8 mouse cellular contexts compared by ENCODE assay signal in the genomic region with DNA sequence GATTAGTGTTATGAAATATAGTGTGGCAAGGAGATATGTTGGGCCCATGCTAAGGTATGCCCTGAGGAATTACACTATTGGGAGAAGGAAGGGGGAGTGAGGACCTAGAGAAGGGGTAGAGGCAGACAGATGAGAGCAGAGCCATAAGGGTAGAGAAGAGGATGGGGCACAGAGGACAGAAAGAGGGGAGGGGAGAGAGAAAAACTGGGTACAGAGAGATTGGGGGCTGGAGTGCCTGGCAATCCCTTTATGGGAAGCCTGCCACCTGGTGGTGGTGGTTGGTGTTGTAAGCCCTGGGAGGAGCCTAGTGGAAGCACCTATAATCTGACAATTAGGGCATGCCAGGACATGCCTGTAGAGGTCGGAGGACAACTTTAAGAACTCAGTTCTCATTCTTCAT. TPM values are rescaled to one million over a fixed set of nuclear protein-coding genes. Genes with fewer than 3 reads are reported as not detected.
DNase-seq lines count a peak whose midpoint lies in the region; ATAC-seq lines count a peak whose summit lies in the region.

No protein-coding gene starts in this region.

- no peak overlapping the region for H3K4me2 ChIP-seq in embryonic facial prominence, embryonic 11.5 days (ENCODE audit: low read depth, low read length)
- H3K4me2 ChIP-seq in kidney, embryonic 16.5 days (replicated peaks; ENCODE audit: low read depth, low read length), result no peak overlapping the region
- H3K4me2 ChIP-seq in liver, embryonic 12.5 days, result no peak overlapping the region

- no peaks in the 10 kb centered on the region for H3K27me3 ChIP-seq in embryonic facial prominence, embryonic 11.5 days (ENCODE audit: control insufficient read depth, insufficient read depth, low read length)
- H3K27me3 ChIP-seq in kidney, embryonic 16.5 days (ENCODE audit: insufficient read depth, low read length), result no peaks in the 10 kb centered on the region
- no peaks in the 10 kb centered on the region for H3K27me3 ChIP-seq in liver, embryonic 12.5 days (replicated peaks)

- H3K9me3 ChIP-seq in embryonic facial prominence, embryonic 11.5 days (replicated peaks; ENCODE audit: control insufficient read depth, low read length), result no peaks in the 10 kb centered on the region
- no peaks in the 10 kb centered on the region for H3K9me3 ChIP-seq in kidney, embryonic 16.5 days (ENCODE audit: low read length)
- no peaks in the 10 kb centered on the region for H3K9me3 ChIP-seq in liver, embryonic 12.5 days (replicated peaks)

- H3K9ac ChIP-seq in embryonic facial prominence, embryonic 11.5 days (replicated peaks; ENCODE audit: low read length), result no peak overlapping the region
- H3K9ac ChIP-seq in kidney, embryonic 16.5 days (replicated peaks; ENCODE audit: low read length), result no peak overlapping the region
- H3K9ac ChIP-seq in liver, embryonic 12.5 days, result no peak overlapping the region

- ATAC-seq in embryonic facial prominence, embryonic 11.5 days (replicated peaks; ENCODE audit: insufficient number of reproducible peaks, low FRiP score, low TSS enrichment, low read depth), result no peak
- peak; percentile 65; the same call in 1 of the 2 replicates for ATAC-seq in kidney, embryonic 16.5 days (ENCODE audit: low FRiP score, low TSS enrichment)
- ATAC-seq in liver, embryonic 12.5 days, result peak; percentile 70

- WGBS in embryonic facial prominence, embryonic 11.5 days, result 18% methylated on average over 1 of the region's 1 CpGs
- WGBS in kidney, embryonic 16.5 days, result 30% methylated on average over 1 of the region's 1 CpGs
- WGBS in liver, embryonic 12.5 days (ENCODE audit: insufficient replicate concordance), result 19% methylated on average over 1 of the region's 1 CpGs

- H3K36me3 ChIP-seq in embryonic facial prominence, embryonic 11.5 days (replicated peaks; ENCODE audit: control insufficient read depth, insufficient read depth, low read depth, low read length), result no peaks in the 10 kb centered on the region
- H3K36me3 ChIP-seq in kidney, embryonic 16.5 days (ENCODE audit: insufficient read depth, low read length), result peaks cover 12% of the 10 kb centered on the region
- H3K36me3 ChIP-seq in liver, embryonic 12.5 days, result peaks cover 10% of the 10 kb centered on the region

- H3K27ac ChIP-seq in embryonic facial prominence, embryonic 11.5 days (replicated peaks; ENCODE audit: low read depth, low read length), result no peak overlapping the region
- H3K27ac ChIP-seq in kidney, embryonic 16.5 days (ENCODE audit: low read length), result no peak overlapping the region
- H3K27ac ChIP-seq in liver, embryonic 12.5 days, result no peak overlapping the region

- H3K4me1 ChIP-seq in embryonic facial prominence, embryonic 11.5 days (ENCODE audit: control insufficient read depth, insufficient read depth, low read length), result no peaks in the 10 kb centered on the region
- H3K4me1 ChIP-seq in kidney, embryonic 16.5 days (ENCODE audit: insufficient read depth, low read length), result no peaks in the 10 kb centered on the region
- H3K4me1 ChIP-seq in liver, embryonic 12.5 days, result no peaks in the 10 kb centered on the region

- DNase-seq in A20 (ENCODE audit: low read depth, low spot score), result peak; percentile 84
- peak; percentile 92 for DNase-seq in adrenal gland, postnatal 10 days
- DNase-seq in embryonic facial prominence, embryonic 11.5 days (ENCODE audit: low spot score), result peak; percentile 82
- DNase-seq in heart, adult 9 months (ENCODE audit: low spot score in 2 of 2), result peak; percentile 36 to 64
- DNase-seq in natural killer cell, adult 2 months (ENCODE audit: low spot score in 2 of 2), result peak; percentile 69 to 84
- DNase-seq in spleen, postnatal 4 days (ENCODE audit: low spot score in 2 of 2), result peak; percentile 79 to 94

- no peak overlapping the region for H3K4me3 ChIP-seq in embryonic facial prominence, embryonic 11.5 days (ENCODE audit: low read depth, low read length)
- no peak overlapping the region for H3K4me3 ChIP-seq in kidney, embryonic 16.5 days (ENCODE audit: low read length)
- H3K4me3 ChIP-seq in liver, embryonic 12.5 days, result no peak overlapping the region

RNA-seq across cellular contexts. Expression of a gene that starts 39.4 kb away (rescaled TPM):
- 10 to 100 TPM; 20.0 to 20.5 TPM for total RNA-seq in adrenal gland, postnatal 10 days (2021)
- polyA plus RNA-seq in embryonic facial prominence, embryonic 11.5 days (2014; fragmentation: Nextera tagmentation; extraction: Ambion mirVana), result 12.4 and 13.2 TPM in 2 replicates
- 10.0 and 10.2 TPM in 2 replicates for polyA plus RNA-seq in kidney, embryonic 16.5 days (2015; fragmentation: Nextera tagmentation; extraction: Ambion mirVana)
- 3.6 and 4.1 TPM in 2 replicates for polyA plus RNA-seq in liver, embryonic 12.5 days (2016; fragmentation: Nextera tagmentation; extraction: Ambion mirVana)

RNA-seq across cellular contexts. Expression of a gene that starts 47.0 kb away (rescaled TPM):
- total RNA-seq in adrenal gland, postnatal 10 days (2021), result 10 to 100 TPM in 1 of 2 experiments, 1 to 10 TPM in 1; 7.3 to 10.9 TPM
- polyA plus RNA-seq in embryonic facial prominence, embryonic 11.5 days (2014; fragmentation: Nextera tagmentation; extraction: Ambion mirVana), result 5.5 and 6.4 TPM in 2 replicates
- polyA plus RNA-seq in kidney, embryonic 16.5 days (2015; fragmentation: Nextera tagmentation; extraction: Ambion mirVana), result 6.1 and 6.8 TPM in 2 replicates
- 3.1 TPM in 2 replicates for polyA plus RNA-seq in liver, embryonic 12.5 days (2016; fragmentation: Nextera tagmentation; extraction: Ambion mirVana)
